Mouse (Mus musculus) heart, adult 2 months (tissue): Measurements from ENCODE around the gene Rab23. TPM values are rescaled to one million over a fixed set of nuclear protein-coding genes. Genes with fewer than 3 reads are reported as not detected.

ENCODE experiments used
- DNase-seq, 2 experiments: peaks; one replicate each; pipeline ENCODE4 v3.0.0; 2021
- H3K27ac ChIP-seq: fragments of 200-600 bp; 2 replicates; pipeline ENCODE4 v1.8.1; 2022
- H3K27me3 ChIP-seq: fragments of 200-500 bp; 2 replicates; pipeline ENCODE4 v1.6.1; 2012; ENCODE audit warnings: mild to moderate bottlenecking, low read length, inconsistent platforms, mixed read lengths; ENCODE audit not compliant: control insufficient read depth, insufficient read depth
- H3K36me3 ChIP-seq: fragments of 200-500 bp; 2 replicates; pipeline ENCODE4 v1.6.1; 2012; ENCODE audit warnings: low read length, inconsistent platforms; ENCODE audit not compliant: control insufficient read depth, insufficient read depth
- H3K4me1 ChIP-seq: fragments of 200-500 bp; 2 replicates; pipeline ENCODE4 v1.6.1; 2011; ENCODE audit warnings: low read length; ENCODE audit not compliant: control insufficient read depth, insufficient read depth
- H3K4me3 ChIP-seq: fragments of 200-600 bp; 2 replicates; pipeline ENCODE4 v1.8.1; 2022
- H3K79me2 ChIP-seq: fragments of 200-500 bp; replicated peaks from 2 replicates; pipeline ENCODE4 v1.6.1; 2012; ENCODE audit warnings: mild to moderate bottlenecking, inconsistent platforms, low read length, moderate library complexity, mixed read lengths; ENCODE audit not compliant: control insufficient read depth, insufficient read depth
- H3K9ac ChIP-seq: fragments of 200-500 bp; 2 replicates; pipeline ENCODE4 v1.6.1; 2012; ENCODE audit warnings: low read depth, mild to moderate bottlenecking, control low read depth, inconsistent platforms, low read length, mixed read lengths
- CTCF ChIP-seq: fragments of 200-600 bp; IDR thresholded peaks from 2 replicates; pipeline ENCODE4 v1.8.1; 2022; ENCODE audit warnings: antibody characterized with exemption, mild to moderate bottlenecking, moderate library complexity
- EP300 ChIP-seq: fragments of 200-500 bp; IDR thresholded peaks from 2 replicates; pipeline ENCODE4 v1.6.1; 2011; ENCODE audit warnings: low read depth, low read length, control low read depth; ENCODE audit not compliant: insufficient read depth
- POLR2A ChIP-seq: fragments of 200-500 bp; IDR thresholded peaks from 2 replicates; pipeline ENCODE4 v1.6.1; 2011; ENCODE audit warnings: mild to moderate bottlenecking, low read depth, low read length, control low read depth; ENCODE audit not compliant: insufficient read depth
- WGBS: fragments of 180-500 bp; shearing (Covaris S2); methylation state at CpG from one replicate; pipeline ENCODE4 v1.1.7; 2018; 5-methylcytosine and 5-hydroxymethylcytosine counted together
- intact Hi-C: fragments of 180-260 bp; cut with DNase I; formaldehyde crosslinking; loops from one replicate; pipeline ENCODE4 v1.15.1; 2025
- polyA plus RNA-seq: library from polyadenylated mRNA; depleted of rRNA; stranded (reverse); fragments of >200 nt; gene quantifications from 2 replicates; pipeline ENCODE4 v1.2.3, GENCODE M21; 2012
- total RNA-seq, 2 experiments: library from RNA; stranded (reverse); gene quantifications; 2 replicates each; pipeline ENCODE4 v1.2.3; 2021

The Rab23 gene
- total and polyA plus RNA-seq, 3 experiments = 5.3 to 10.6 (median 8.1) TPM

- H3K27me3 ChIP-seq = no peaks in the 10 kb centered on the region
- no peak for DNase-seq
- no peak overlapping the region for H3K9ac ChIP-seq
- no peaks in the 10 kb centered on the region for H3K79me2 ChIP-seq
- H3K27ac ChIP-seq = no peak overlapping the region
- intact Hi-C loops = no loop called here
- no peaks in the 10 kb centered on the region for H3K36me3 ChIP-seq
- H3K4me3 ChIP-seq = no peak overlapping the region
- H3K4me1 ChIP-seq = no peaks in the 10 kb centered on the region
- 85% methylated on average over 3 of the region's 3 CpGs for WGBS
- TF ChIP-seq CTCF (no peak), EP300 (no peak), POLR2A (no peak)
These were observed 25.8 kb upstream of the Rab23 start for GRCm38 (mm10) chr1:33693893-33694292.

GRCm38 (mm10) chr1:33696016-33696415 lies 23.7 kb upstream of the Rab23 start:
- no peaks in the 10 kb centered on the region for H3K27me3 ChIP-seq
- H3K9ac ChIP-seq = no peak overlapping the region
- DNase-seq = no peak
- WGBS = 77% methylated on average over 2 of the region's 2 CpGs
- H3K36me3 ChIP-seq = no peaks in the 10 kb centered on the region
- no peak overlapping the region for H3K27ac ChIP-seq
- H3K79me2 ChIP-seq = no peaks in the 10 kb centered on the region
- TF ChIP-seq POLR2A (no peak), CTCF (no peak), EP300 (no peak)
- intact Hi-C loops = no loop called here
- no peaks in the 10 kb centered on the region for H3K4me1 ChIP-seq
- no peak overlapping the region for H3K4me3 ChIP-seq

- H3K4me1 ChIP-seq = no peaks in the 10 kb centered on the region
- no peak for DNase-seq
- no peak overlapping the region for H3K4me3 ChIP-seq
- H3K27ac ChIP-seq = no peak overlapping the region
- no peak for TF ChIP-seq POLR2A
- no peak for TF ChIP-seq EP300
- 74% methylated on average over 3 of the region's 3 CpGs for WGBS
- H3K9ac ChIP-seq = no peak overlapping the region
- intact Hi-C loops = no loop called here
- H3K27me3 ChIP-seq = no peaks in the 10 kb centered on the region
- no peaks in the 10 kb centered on the region for H3K36me3 ChIP-seq
- H3K79me2 ChIP-seq = no peaks in the 10 kb centered on the region
These were observed 18.4 kb upstream of the Rab23 start for GRCm38 (mm10) chr1:33701244-33701643.

GRCm38 (mm10) chr1:33709615-33710014 lies 10.1 kb upstream of the Rab23 start:
- intact Hi-C loops = no loop called here
- H3K9ac ChIP-seq = no peak overlapping the region
- H3K27ac ChIP-seq = no peak overlapping the region
- H3K79me2 ChIP-seq = no peaks in the 10 kb centered on the region
- DNase-seq = no peak
- no peak overlapping the region for H3K4me3 ChIP-seq
- WGBS = 34% methylated on average over 2 of the region's 2 CpGs
- no peaks in the 10 kb centered on the region for H3K4me1 ChIP-seq
- no peaks in the 10 kb centered on the region for H3K36me3 ChIP-seq
- no peak for TF ChIP-seq EP300
- no peaks in the 10 kb centered on the region for H3K27me3 ChIP-seq

- Histone ChIP-seq H3K27me3 (no peaks in the 10 kb centered on the region), H3K36me3 (no peaks in the 10 kb centered on the region), H3K79me2 (no peaks in the 10 kb centered on the region), H3K4me3 (no peak overlapping the region), H3K4me1 (no peaks in the 10 kb centered on the region), H3K27ac (no peak overlapping the region), H3K9ac (no peak overlapping the region)
- intact Hi-C loops = no loop called here
- no peak for TF ChIP-seq CTCF
- TF ChIP-seq POLR2A = no peak
- no peak for TF ChIP-seq EP300
- 78% methylated on average over 5 of the region's 5 CpGs for WGBS
- DNase-seq = peak in 1 of 2 experiments; percentile 16
These were observed 7.7 kb upstream of the Rab23 start for GRCm38 (mm10) chr1:33712026-33712425.

- WGBS = 3% methylated on average over 10 of the region's 10 CpGs
- H3K9ac ChIP-seq = no peak overlapping the region
- intact Hi-C loops = no loop called here
- H3K4me1 ChIP-seq = no peaks in the 10 kb centered on the region
- no peaks in the 10 kb centered on the region for H3K79me2 ChIP-seq
- TF ChIP-seq EP300 = no peak
- DNase-seq = no peak
- H3K36me3 ChIP-seq = no peaks in the 10 kb centered on the region
- no peak overlapping the region for H3K4me3 ChIP-seq
- no peak overlapping the region for H3K27ac ChIP-seq
- H3K27me3 ChIP-seq = no peaks in the 10 kb centered on the region
These were observed 4.9 kb upstream of the Rab23 start for GRCm38 (mm10) chr1:33714796-33715195.
